Mouse (Mus musculus): ENCODE results near the gene Vps51. TPM values are rescaled to one million over a fixed set of nuclear protein-coding genes. Genes with fewer than 3 reads are reported as not detected.

Vps51 gene
- polyA plus RNA-seq, 1 experiment from 2014 or later, result 61.8 TPM

GRCm38 (mm10) chr19:6058966-6059365 is 18.1 kb downstream of the Vps51 start:
- no peak for ATAC-seq (ENCODE audit: insufficient read depth, low FRiP score)
- Histone ChIP-seq H3K36me3 (ENCODE audit: control insufficient read depth, insufficient read depth, low read length) (peaks cover 10% of the 10 kb centered on the region; the same call in 1 of the 2 replicates), H3K4me3 (replicated peaks; ENCODE audit: low read length) (peak overlapping the region; percentile 83), H3K4me1 (ENCODE audit: control insufficient read depth, insufficient read depth, low read length) (peaks cover 30% of the 10 kb centered on the region), H3K4me2 (ENCODE audit: low read depth, low read length) (peak overlapping the region; percentile 85), H3K9ac (ENCODE audit: low read length) (peak overlapping the region; percentile 93), H3K9me3 (replicated peaks; ENCODE audit: control insufficient read depth, low read length) (no peaks in the 10 kb centered on the region), H3K27ac (ENCODE audit: low read length) (peak overlapping the region; percentile 74; the same call in 1 of the 2 replicates), H3K27me3 (ENCODE audit: control insufficient read depth, insufficient read depth, low read length) (no peaks in the 10 kb centered on the region)
- WGBS, result 72% methylated on average over 5 of the region's 5 CpGs

- WGBS, result 22% methylated on average over 5 of the region's 5 CpGs
- peaks cover 30% of the 10 kb centered on the region for H3K4me1 ChIP-seq (ENCODE audit: control insufficient read depth, insufficient read depth, low read length)
Measured at GRCm38 (mm10) chr19:6058513-6058912, 18.5 kb downstream of the Vps51 start.

GRCm38 (mm10) chr19:6057313-6058096 is 19.5 kb downstream of the Vps51 start, which contains the start of the genes Mrpl49 and Fau:
Gene Mrpl49, minus strand, starts transcription at chr19:6057785.
Gene Fau, plus strand, starts transcription at chr19:6057844.
- Histone ChIP-seq H3K9ac (ENCODE audit: low read length) (peak within 1 kb of the TSS; percentile 93), H3K4me2 (ENCODE audit: low read depth, low read length) (peak within 1 kb of the TSS; percentile 85), H3K4me1 (ENCODE audit: control insufficient read depth, insufficient read depth, low read length) (peaks cover 24% of the 10 kb centered on the region), H3K36me3 (ENCODE audit: control insufficient read depth, insufficient read depth, low read length) (peaks cover 21% of the 10 kb centered on the region), H3K27ac (ENCODE audit: low read length) (peak within 1 kb of the TSS; percentile 74), H3K4me3 (replicated peaks; ENCODE audit: low read length) (peak within 1 kb of the TSS; percentile 83), H3K9me3 (replicated peaks; ENCODE audit: control insufficient read depth, low read length) (no peaks in the 10 kb centered on the region), H3K27me3 (ENCODE audit: control insufficient read depth, insufficient read depth, low read length) (no peaks in the 10 kb centered on the region)
- ATAC-seq (ENCODE audit: insufficient read depth, low FRiP score), result peak; percentile 93
- under 1% methylated on average over 60 of the region's 63 CpGs for WGBS

More at GRCm38 (mm10) chr19:6058513-6058912, 18.5 kb downstream of the Vps51 start:
- Histone ChIP-seq H3K4me2 (ENCODE audit: low read depth, low read length) (peak overlapping the region; percentile 85), H3K36me3 (ENCODE audit: control insufficient read depth, insufficient read depth, low read length) (peaks cover 14% of the 10 kb centered on the region; the same call in 1 of the 2 replicates), H3K9me3 (replicated peaks; ENCODE audit: control insufficient read depth, low read length) (no peaks in the 10 kb centered on the region), H3K27ac (ENCODE audit: low read length) (peak overlapping the region; percentile 74), H3K27me3 (ENCODE audit: control insufficient read depth, insufficient read depth, low read length) (no peaks in the 10 kb centered on the region), H3K9ac (ENCODE audit: low read length) (peak overlapping the region; percentile 93), H3K4me3 (replicated peaks; ENCODE audit: low read length) (peak overlapping the region; percentile 83)
- no peak for ATAC-seq (ENCODE audit: insufficient read depth, low FRiP score)

- 44% methylated on average over 4 of the region's 4 CpGs for WGBS
- Histone ChIP-seq H3K9ac (ENCODE audit: low read length) (peak overlapping the region; percentile 86), H3K27ac (ENCODE audit: low read length) (no peak overlapping the region), H3K4me3 (replicated peaks; ENCODE audit: low read length) (peak overlapping the region; percentile 83), H3K36me3 (ENCODE audit: control insufficient read depth, insufficient read depth, low read length) (peaks cover 27% of the 10 kb centered on the region), H3K4me1 (ENCODE audit: control insufficient read depth, insufficient read depth, low read length) (peaks cover 18% of the 10 kb centered on the region), H3K9me3 (replicated peaks; ENCODE audit: control insufficient read depth, low read length) (no peaks in the 10 kb centered on the region), H3K4me2 (ENCODE audit: low read depth, low read length) (peak overlapping the region; percentile 75), H3K27me3 (ENCODE audit: control insufficient read depth, insufficient read depth, low read length) (no peaks in the 10 kb centered on the region)
- no peak for ATAC-seq (ENCODE audit: insufficient read depth, low FRiP score)
Measured at GRCm38 (mm10) chr19:6056696-6057095, 20.3 kb downstream of the Vps51 start.

GRCm38 (mm10) chr19:6054296-6054695 is 22.7 kb downstream of the Vps51 start:
- H3K4me1 ChIP-seq (ENCODE audit: control insufficient read depth, insufficient read depth, low read length), result peaks cover 12% of the 10 kb centered on the region
- peaks cover 38% of the 10 kb centered on the region for H3K36me3 ChIP-seq (ENCODE audit: control insufficient read depth, insufficient read depth, low read length)
- no peak overlapping the region for H3K27ac ChIP-seq (ENCODE audit: low read length)
- H3K4me2 ChIP-seq (ENCODE audit: low read depth, low read length), result no peak overlapping the region
- ATAC-seq (ENCODE audit: insufficient read depth, low FRiP score), result no peak
- H3K4me3 ChIP-seq (replicated peaks; ENCODE audit: low read length), result no peak overlapping the region
- H3K27me3 ChIP-seq (ENCODE audit: control insufficient read depth, insufficient read depth, low read length), result no peaks in the 10 kb centered on the region
- no peaks in the 10 kb centered on the region for H3K9me3 ChIP-seq (replicated peaks; ENCODE audit: control insufficient read depth, low read length)
- no peak overlapping the region for H3K9ac ChIP-seq (ENCODE audit: low read length)
- 78% methylated on average over 5 of the region's 5 CpGs for WGBS

GRCm38 (mm10) chr19:6052516-6052915 is 24.5 kb downstream of the Vps51 start:
- peaks cover 20% of the 10 kb centered on the region for H3K4me1 ChIP-seq (ENCODE audit: control insufficient read depth, insufficient read depth, low read length)
- no peaks in the 10 kb centered on the region for H3K9me3 ChIP-seq (replicated peaks; ENCODE audit: control insufficient read depth, low read length)
- no peak overlapping the region for H3K9ac ChIP-seq (ENCODE audit: low read length)
- no peak overlapping the region for H3K27ac ChIP-seq (ENCODE audit: low read length)
- WGBS, result 82% methylated on average over 7 of the region's 7 CpGs
- no peak overlapping the region for H3K4me2 ChIP-seq (ENCODE audit: low read depth, low read length)
- peaks cover 47% of the 10 kb centered on the region for H3K36me3 ChIP-seq (ENCODE audit: control insufficient read depth, insufficient read depth, low read length)
- H3K4me3 ChIP-seq (replicated peaks; ENCODE audit: low read length), result no peak overlapping the region
- no peak for ATAC-seq (ENCODE audit: insufficient read depth, low FRiP score)
- no peaks in the 10 kb centered on the region for H3K27me3 ChIP-seq (ENCODE audit: control insufficient read depth, insufficient read depth, low read length)

GRCm38 (mm10) chr19:6048681-6049410 is 28.2 kb downstream of the Vps51 start:
- Histone ChIP-seq H3K9ac (ENCODE audit: low read length) (peak overlapping the region; percentile 87; the same call in 1 of the 2 replicates), H3K27ac (ENCODE audit: low read length) (no peak overlapping the region), H3K36me3 (ENCODE audit: control insufficient read depth, insufficient read depth, low read length) (peaks cover 40% of the 10 kb centered on the region), H3K4me1 (ENCODE audit: control insufficient read depth, insufficient read depth, low read length) (peaks cover 18% of the 10 kb centered on the region), H3K27me3 (ENCODE audit: control insufficient read depth, insufficient read depth, low read length) (no peaks in the 10 kb centered on the region), H3K4me2 (ENCODE audit: low read depth, low read length) (no peak overlapping the region), H3K9me3 (replicated peaks; ENCODE audit: control insufficient read depth, low read length) (no peaks in the 10 kb centered on the region), H3K4me3 (replicated peaks; ENCODE audit: low read length) (no peak overlapping the region)
- 86% methylated on average over 11 of the region's 11 CpGs for WGBS
- no peak for ATAC-seq (ENCODE audit: insufficient read depth, low FRiP score)

- peak overlapping the region; percentile 99; the same call in 1 of the 2 replicates for H3K27ac ChIP-seq (ENCODE audit: low read length)
- H3K4me1 ChIP-seq (ENCODE audit: control insufficient read depth, insufficient read depth, low read length), result peaks cover 18% of the 10 kb centered on the region
- 81% methylated on average over 8 of the region's 8 CpGs for WGBS
- peak overlapping the region; percentile 86 for H3K4me2 ChIP-seq (ENCODE audit: low read depth, low read length)
- peak overlapping the region; percentile 87 for H3K9ac ChIP-seq (ENCODE audit: low read length)
- no peak for ATAC-seq (ENCODE audit: insufficient read depth, low FRiP score)
- H3K9me3 ChIP-seq (replicated peaks; ENCODE audit: control insufficient read depth, low read length), result no peaks in the 10 kb centered on the region
- no peaks in the 10 kb centered on the region for H3K27me3 ChIP-seq (ENCODE audit: control insufficient read depth, insufficient read depth, low read length)
- peaks cover 34% of the 10 kb centered on the region for H3K36me3 ChIP-seq (ENCODE audit: control insufficient read depth, insufficient read depth, low read length)
- peak overlapping the region; percentile 76 for H3K4me3 ChIP-seq (replicated peaks; ENCODE audit: low read length)
Measured at GRCm38 (mm10) chr19:6047899-6048166, 29.2 kb downstream of the Vps51 start.
